Mouse (Mus musculus) hindbrain, embryonic 13.5 days (tissue): ENCODE data around the gene Gm20605. TPM values are rescaled to one million over a fixed set of nuclear protein-coding genes. Genes with fewer than 3 reads are reported as not detected.
"Not testable (repeated sequence)": the region's sequence is repeated elsewhere in the genome, so short reads cannot be mapped to it uniquely, and the experiment has no call there.

Experiments
- ATAC-seq: fragments of 200-750 bp; cut with Nextera tagmentation; 2 replicates; pipeline ENCODE4 v1.8.0; 2017; ENCODE audit warnings: moderate TSS enrichment; ENCODE audit not compliant: low FRiP score
- H3K27ac ChIP-seq: fragments of 300-500 bp; sonication (generic); 2 replicates; pipeline ENCODE4 v1.5.1; 2015; ENCODE audit warnings: inconsistent platforms, mild to moderate bottlenecking, moderate library complexity
- H3K27me3 ChIP-seq: fragments of 300-500 bp; sonication (generic); 2 replicates; pipeline ENCODE4 v1.6.1; 2015; ENCODE audit warnings: mild to moderate bottlenecking, inconsistent platforms
- H3K36me3 ChIP-seq: fragments of 300-500 bp; sonication (generic); 2 replicates; pipeline ENCODE4 v1.6.1; 2015; ENCODE audit warnings: mild to moderate bottlenecking, inconsistent platforms
- H3K4me1 ChIP-seq: fragments of 300-500 bp; sonication (generic); replicated peaks from 2 replicates; pipeline ENCODE4 v1.6.1; 2015; ENCODE audit warnings: inconsistent platforms
- H3K4me2 ChIP-seq: fragments of 300-500 bp; sonication (generic); 2 replicates; pipeline ENCODE4 v1.6.1; 2015; ENCODE audit warnings: inconsistent platforms, mild to moderate bottlenecking, moderate library complexity
- H3K4me3 ChIP-seq: fragments of 300-500 bp; sonication (generic); 2 replicates; pipeline ENCODE4 v1.5.1; 2015; ENCODE audit warnings: mild to moderate bottlenecking, inconsistent platforms
- H3K9ac ChIP-seq: fragments of 300-500 bp; sonication (generic); 2 replicates; pipeline ENCODE4 v1.6.1; 2015; ENCODE audit warnings: mild to moderate bottlenecking, inconsistent platforms
- H3K9me3 ChIP-seq: fragments of 300-500 bp; sonication (generic); 2 replicates; pipeline ENCODE4 v1.6.1; 2016; ENCODE audit warnings: inconsistent platforms
- WGBS: fragments of 180-500 bp; shearing (Covaris S2); methylation state at CpG from one replicate; pipeline ENCODE4 v1.1.7; 2015; 5-methylcytosine and 5-hydroxymethylcytosine counted together
- polyA plus RNA-seq: library from polyadenylated mRNA; unstranded; fragments of >200 nt; fragmentation: Nextera tagmentation; extraction: Ambion mirVana; gene quantifications from 2 replicates; pipeline ENCODE4 v1.2.1, GENCODE M21; 2015

Gene Gm20605
- polyA plus RNA-seq, 1 experiment from 2014 or later = 8.9 TPM

DNA sequence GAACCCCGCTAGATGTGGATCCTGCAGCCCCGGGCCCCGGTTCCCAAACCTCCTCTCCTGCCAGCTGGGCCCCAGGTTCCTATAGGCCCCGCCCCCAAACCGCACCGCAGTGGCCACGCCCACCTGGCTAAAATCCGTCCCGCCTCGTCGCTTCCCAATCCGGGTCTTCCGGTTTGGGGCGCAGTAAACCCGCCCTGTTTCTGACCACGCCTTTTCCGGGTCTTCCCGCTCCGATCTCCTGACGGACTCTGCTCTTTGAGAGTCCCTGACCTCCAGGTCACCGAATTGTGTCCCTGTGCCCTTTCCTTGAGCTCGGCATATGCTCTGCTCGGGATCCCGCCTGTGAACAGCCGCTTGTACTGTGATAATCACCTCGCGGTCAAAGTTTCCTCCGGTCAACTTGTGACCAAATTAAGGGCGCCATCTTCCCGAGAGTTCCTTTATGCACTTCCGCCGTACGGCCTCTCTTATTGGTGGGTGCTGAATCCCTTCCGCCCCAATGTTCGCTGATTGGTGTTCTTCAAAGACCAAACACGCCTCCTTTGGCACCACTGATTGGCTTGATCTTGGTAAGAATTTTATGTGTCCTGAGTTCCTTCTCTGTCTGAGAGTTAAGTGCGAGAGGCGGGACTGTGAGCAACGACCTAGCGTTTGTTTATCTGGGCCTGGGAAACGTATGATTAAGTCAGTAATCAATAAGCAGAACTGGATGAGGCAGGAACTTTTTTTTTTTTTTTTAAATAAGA, 28.2 kb upstream of the Gm20605 start, which contains the start of gene Mospd3:
TSS of gene Mospd3 (minus strand) at position 440 of the 746 bp plus-strand sequence.
- Histone ChIP-seq H3K27ac (peak within 1 kb of the TSS; percentile 88), H3K27me3 (no peaks in the 10 kb centered on the region), H3K4me1 (peaks cover 32% of the 10 kb centered on the region), H3K9me3 (no peaks in the 10 kb centered on the region), H3K36me3 (peaks cover 15% of the 10 kb centered on the region), H3K4me2 (peak within 1 kb of the TSS; percentile 97), H3K9ac (peak within 1 kb of the TSS; percentile 91), H3K4me3 (peak within 1 kb of the TSS; percentile 77)
- peak; percentile 97 for ATAC-seq
- under 1% methylated on average over 41 of the region's 41 CpGs for WGBS

DNA sequence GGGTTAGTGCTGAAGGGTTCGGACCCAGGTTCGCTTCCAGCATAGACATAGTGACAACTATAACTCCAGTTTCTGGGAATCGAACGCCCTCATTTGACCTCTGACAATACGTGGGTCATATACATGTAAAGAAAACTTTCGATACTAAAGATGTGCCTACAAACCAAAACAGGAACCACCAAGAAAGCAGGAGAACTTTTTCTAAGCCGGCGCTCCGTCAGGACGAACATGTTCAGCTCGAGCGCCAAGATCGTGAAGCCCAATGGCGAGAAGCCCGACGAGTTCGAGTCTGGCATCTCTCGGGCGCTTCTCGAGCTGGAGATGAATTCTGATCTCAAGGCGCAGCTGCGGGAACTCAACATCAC, 27.6 kb upstream of the Gm20605 start:
- no peaks in the 10 kb centered on the region for H3K9me3 ChIP-seq
- H3K4me3 ChIP-seq = peak overlapping the region; percentile 77
- H3K36me3 ChIP-seq = peaks cover 15% of the 10 kb centered on the region
- peak overlapping the region; percentile 59 for H3K9ac ChIP-seq
- peaks cover 32% of the 10 kb centered on the region for H3K4me1 ChIP-seq
- no peaks in the 10 kb centered on the region for H3K27me3 ChIP-seq
- no peak for ATAC-seq
- no peak overlapping the region for H3K27ac ChIP-seq
- WGBS = under 1% methylated on average over 22 of the region's 22 CpGs
- H3K4me2 ChIP-seq = peak overlapping the region; percentile 65

DNA sequence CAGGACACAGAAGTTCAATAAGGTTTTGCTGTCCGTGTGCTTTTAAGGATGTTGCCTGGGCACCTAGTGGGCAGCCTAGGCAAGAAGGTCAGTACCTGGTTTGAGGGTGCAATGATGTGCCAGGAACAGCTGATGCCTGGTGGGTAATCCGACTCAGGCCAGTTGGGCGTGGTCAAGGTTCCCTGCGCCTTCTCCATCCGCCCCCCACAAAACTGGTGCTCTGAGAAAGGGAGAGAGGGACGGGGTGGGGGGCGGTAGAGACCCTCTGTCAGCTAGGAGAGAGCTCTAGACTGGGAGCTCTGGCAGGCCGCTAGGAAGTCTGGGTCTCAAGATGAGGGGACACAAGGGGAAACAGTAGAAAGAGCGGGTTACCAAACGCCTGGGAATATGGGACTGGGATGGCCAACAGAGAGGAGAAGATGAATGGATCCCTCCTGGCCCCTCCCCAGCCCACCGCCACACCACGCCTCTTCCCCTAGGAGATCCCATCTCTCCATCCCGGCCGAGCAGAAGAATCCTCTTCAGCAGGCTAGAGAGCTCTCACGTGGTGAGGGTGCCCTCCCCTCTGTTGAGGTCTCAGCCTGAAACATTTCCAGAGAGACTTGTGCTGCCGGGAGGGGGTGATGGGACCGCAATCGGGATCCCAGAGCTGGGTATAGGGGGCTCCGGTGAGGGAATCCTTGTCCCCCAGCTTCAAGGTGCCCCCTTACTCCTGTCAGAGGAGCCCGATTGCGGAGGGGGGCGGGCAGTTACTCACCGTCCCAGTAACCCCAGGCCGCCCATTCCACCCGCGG, 20.9 kb upstream of the Gm20605 start:
- Histone ChIP-seq H3K4me1 (peaks cover 43% of the 10 kb centered on the region), H3K9me3 (no peaks in the 10 kb centered on the region), H3K4me3 (peak overlapping the region; percentile 12; the same call in 1 of the 2 replicates), H3K27ac (no peak overlapping the region), H3K4me2 (peak overlapping the region; percentile 40), H3K36me3 (no peaks in the 10 kb centered on the region), H3K9ac (peak overlapping the region; percentile 55), H3K27me3 (peaks cover 28% of the 10 kb centered on the region)
- 16% methylated on average over 26 of the region's 26 CpGs for WGBS
- no peak for ATAC-seq

DNA sequence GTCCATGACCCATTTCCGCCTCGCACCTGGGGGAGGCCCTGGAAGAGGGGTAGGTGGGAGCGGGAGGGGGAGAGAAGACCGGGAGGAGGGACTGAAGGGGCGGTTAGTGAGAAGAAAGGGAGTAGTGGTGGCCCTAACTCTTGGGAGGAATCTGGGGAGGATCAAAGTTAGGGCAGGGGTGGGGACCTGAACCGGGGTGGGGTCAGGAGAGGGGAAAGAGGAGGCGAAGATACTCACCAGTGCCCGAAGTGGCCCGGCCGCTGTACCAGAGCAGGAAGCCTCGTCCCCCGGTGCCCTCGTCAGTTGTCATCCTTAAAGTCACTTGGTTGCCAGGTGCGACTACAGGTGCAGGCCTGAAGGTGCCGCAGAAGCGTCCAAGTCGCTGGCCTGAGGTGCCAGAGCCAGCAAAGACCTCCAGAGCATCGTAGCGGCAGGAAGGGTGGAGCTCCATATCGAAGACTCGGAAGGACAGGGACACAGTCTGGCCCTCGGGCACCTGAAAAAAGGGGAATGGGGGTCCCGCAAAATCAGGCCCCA, 20.3 kb upstream of the Gm20605 start:
- ATAC-seq = no peak
- peaks cover 40% of the 10 kb centered on the region for H3K4me1 ChIP-seq
- no peak overlapping the region for H3K27ac ChIP-seq
- H3K4me3 ChIP-seq = peak overlapping the region; percentile 12; the same call in 1 of the 2 replicates
- peaks cover 28% of the 10 kb centered on the region for H3K27me3 ChIP-seq
- H3K9me3 ChIP-seq = no peaks in the 10 kb centered on the region
- WGBS = 17% methylated on average over 23 of the region's 23 CpGs
- H3K4me2 ChIP-seq = peak overlapping the region; percentile 40
- H3K36me3 ChIP-seq = no peaks in the 10 kb centered on the region
- H3K9ac ChIP-seq = peak overlapping the region; percentile 55; the same call in 1 of the 2 replicates

DNA sequence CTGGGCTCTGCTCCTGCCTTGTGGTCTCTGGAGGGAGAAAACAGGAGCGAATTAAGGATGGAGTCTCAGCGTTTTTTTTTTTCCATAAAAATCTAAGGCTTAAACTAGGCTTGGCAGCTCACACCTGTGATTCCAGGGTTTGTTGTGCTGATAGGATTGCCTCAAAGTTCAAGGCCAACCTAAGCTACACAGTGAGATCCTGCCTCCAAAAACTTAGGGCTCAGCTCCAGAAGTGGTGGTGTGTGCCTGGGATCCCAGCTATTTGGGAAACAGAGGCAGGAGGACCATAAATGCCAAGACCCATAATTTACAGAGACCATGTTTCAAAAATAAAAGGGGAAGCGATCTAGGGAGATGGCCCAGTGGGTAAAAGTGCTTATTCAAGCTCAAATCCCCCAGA, 19.7 kb upstream of the Gm20605 start:
- WGBS = 59% methylated on average over 3 of the region's 3 CpGs
- Histone ChIP-seq H3K4me3 (no peak overlapping the region), H3K9ac (no peak overlapping the region), H3K27ac (no peak overlapping the region), H3K27me3 (peaks cover 28% of the 10 kb centered on the region), H3K4me1 (peaks cover 40% of the 10 kb centered on the region), H3K9me3 (no peaks in the 10 kb centered on the region), H3K4me2 (no peak overlapping the region), H3K36me3 (no peaks in the 10 kb centered on the region)
- ATAC-seq = no peak

DNA sequence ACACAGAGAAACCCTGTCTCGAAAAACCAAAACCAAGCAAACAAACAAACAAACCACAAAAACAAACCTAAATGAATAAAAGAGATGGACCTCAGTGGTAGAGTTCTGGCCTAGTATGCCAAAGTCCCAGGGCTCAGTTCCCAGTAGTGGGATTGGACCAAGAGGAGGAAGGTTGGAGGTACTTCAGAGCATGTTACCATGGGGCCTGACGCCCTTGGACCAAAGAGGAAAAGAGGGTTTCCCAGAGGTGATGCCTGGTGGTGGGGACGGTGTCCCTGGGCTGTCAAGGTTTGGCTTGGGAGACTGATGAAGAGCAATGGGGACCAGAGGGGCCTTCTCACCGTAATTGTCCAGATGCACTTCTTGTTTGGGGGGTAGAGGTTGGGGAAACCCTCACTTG, 18.9 kb upstream of the Gm20605 start:
- 73% methylated on average over 4 of the region's 4 CpGs for WGBS
- ATAC-seq = no peak
- Histone ChIP-seq H3K27ac (no peak overlapping the region), H3K4me2 (no peak overlapping the region; the same call in 1 of the 2 replicates), H3K4me3 (no peak overlapping the region), H3K9ac (no peak overlapping the region), H3K27me3 (peaks cover 28% of the 10 kb centered on the region), H3K4me1 (peaks cover 40% of the 10 kb centered on the region), H3K9me3 (no peaks in the 10 kb centered on the region), H3K36me3 (no peaks in the 10 kb centered on the region)

- H3K27me3 ChIP-seq = peaks cover 28% of the 10 kb centered on the region
- H3K4me3 ChIP-seq = no peak overlapping the region
- ATAC-seq = no peak
- H3K9ac ChIP-seq = no peak overlapping the region
- H3K27ac ChIP-seq = peak overlapping the region; percentile 48; the same call in 1 of the 2 replicates
- H3K4me1 ChIP-seq = peaks cover 40% of the 10 kb centered on the region
- peak overlapping the region; percentile 21 for H3K4me2 ChIP-seq
- no peaks in the 10 kb centered on the region for H3K9me3 ChIP-seq
- no peaks in the 10 kb centered on the region for H3K36me3 ChIP-seq
- 19% methylated on average over 11 of the region's 12 CpGs for WGBS
Observed at GRCm38 (mm10) chr5:137610548-137611244, 18.3 kb upstream of the Gm20605 start.

DNA sequence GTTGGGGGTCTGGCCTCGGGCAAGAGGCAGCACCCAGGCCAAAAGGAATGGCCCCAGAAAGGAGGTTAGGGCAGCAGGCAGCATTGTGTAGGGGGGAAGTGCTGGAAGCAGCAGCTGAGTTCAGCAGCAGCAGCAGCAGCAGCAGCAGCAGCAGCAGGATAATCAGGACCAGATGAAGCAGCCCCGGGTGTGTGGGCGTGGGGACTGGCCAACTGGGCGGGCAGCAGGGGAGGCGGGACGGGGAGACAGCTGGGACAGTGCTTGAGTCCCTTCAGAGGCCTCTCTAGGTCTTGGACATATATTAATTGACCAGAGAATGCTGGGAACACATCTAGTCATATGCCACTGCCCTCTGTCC, 17.8 kb upstream of the Gm20605 start:
- Histone ChIP-seq H3K27me3 (peaks cover 28% of the 10 kb centered on the region), H3K4me2 (peak overlapping the region; percentile 21; the same call in 1 of the 2 replicates), H3K27ac (peak overlapping the region; percentile 48; the same call in 1 of the 2 replicates), H3K4me3 (no peak overlapping the region), H3K4me1 (peaks cover 40% of the 10 kb centered on the region), H3K9me3 (no peaks in the 10 kb centered on the region), H3K9ac (no peak overlapping the region), H3K36me3 (no peaks in the 10 kb centered on the region)
- WGBS = 24% methylated on average over 6 of the region's 6 CpGs
- no peak for ATAC-seq

- Histone ChIP-seq H3K27me3 (peaks cover 16% of the 10 kb centered on the region), H3K9ac (no peak overlapping the region), H3K36me3 (no peaks in the 10 kb centered on the region), H3K4me1 (peaks cover 35% of the 10 kb centered on the region), H3K4me3 (no peak overlapping the region), H3K9me3 (no peaks in the 10 kb centered on the region), H3K4me2 (no peak overlapping the region), H3K27ac (no peak overlapping the region)
- 77% methylated on average over 5 of the region's 5 CpGs for WGBS
- no peak for ATAC-seq
Observed at GRCm38 (mm10) chr5:137613076-137613475, 15.9 kb upstream of the Gm20605 start.

- no peak within 1 kb of the TSS for H3K9ac ChIP-seq
- ATAC-seq = no peak
- no peak within 1 kb of the TSS for H3K27ac ChIP-seq
- peaks cover 30% of the 10 kb centered on the region for H3K4me1 ChIP-seq
- whole genome bisulfite sequencing = 68% methylated on average over 11 of the region's 11 CpGs
- peaks cover 11% of the 10 kb centered on the region for H3K27me3 ChIP-seq
- H3K36me3 ChIP-seq = no peaks in the 10 kb centered on the region
- no peaks in the 10 kb centered on the region for H3K9me3 ChIP-seq
- no peak within 1 kb of the TSS for H3K4me2 ChIP-seq
- no peak within 1 kb of the TSS for H3K4me3 ChIP-seq
Observed at GRCm38 (mm10) chr5:137613550-137613949, 15.4 kb upstream of the Gm20605 start, which contains the start of gene Pcolce. Gene Pcolce (minus strand): TSS chr5:137613784.

DNA sequence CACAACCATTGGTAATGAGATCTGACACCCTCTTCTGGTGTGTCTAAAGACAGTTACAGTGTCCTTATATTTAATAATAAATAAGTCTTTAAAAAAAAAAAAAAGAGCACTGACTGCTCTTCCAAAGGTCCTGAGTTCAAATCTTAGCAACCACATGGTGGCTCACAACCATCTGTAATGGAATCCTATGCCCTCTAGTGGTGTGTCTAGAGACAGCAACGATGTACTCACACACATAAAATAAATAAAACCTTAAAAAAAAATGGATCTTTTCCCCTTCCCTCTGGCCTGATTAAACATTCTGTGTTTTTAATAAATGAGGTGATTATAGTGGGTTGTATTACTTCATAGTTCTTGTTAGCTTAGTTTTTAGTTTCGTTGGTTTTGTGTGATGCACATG, 14.1 kb upstream of the Gm20605 start:
- not testable (repeated sequence) for H3K27ac ChIP-seq, H3K27me3 ChIP-seq, H3K36me3 ChIP-seq, H3K4me2 ChIP-seq, ATAC-seq, H3K9me3 ChIP-seq, H3K9ac ChIP-seq, H3K4me3 ChIP-seq
- H3K4me1 ChIP-seq = peaks cover 26% of the 10 kb centered on the region
- WGBS = 93% methylated on average over 2 of the region's 2 CpGs

GRCm38 (mm10) chr5:137615347-137615746, 13.6 kb upstream of the Gm20605 start:
- ATAC-seq = no peak
- Histone ChIP-seq H3K36me3 (no peaks in the 10 kb centered on the region), H3K9ac (no peak overlapping the region), H3K27me3 (no peaks in the 10 kb centered on the region), H3K4me2 (no peak overlapping the region), H3K4me1 (peaks cover 22% of the 10 kb centered on the region), H3K9me3 (no peaks in the 10 kb centered on the region), H3K4me3 (no peak overlapping the region), H3K27ac (no peak overlapping the region)
- WGBS = 97% methylated on average over 7 of the region's 7 CpGs
